Mouse (Mus musculus) heart, postnatal 0 days (tissue): ENCODE data around the gene Usp39.

Experiments
- CTCF ChIP-seq: IDR thresholded peaks from 2 replicates; pipeline ENCODE4 v1.5.1; 2016; ENCODE audit warnings: antibody characterized with exemption, control low read depth, low read depth
- EP300 ChIP-seq: IDR thresholded peaks from 2 replicates; pipeline ENCODE4 v1.6.1; 2016; ENCODE audit warnings: antibody characterized with exemption, low read depth

DNA sequence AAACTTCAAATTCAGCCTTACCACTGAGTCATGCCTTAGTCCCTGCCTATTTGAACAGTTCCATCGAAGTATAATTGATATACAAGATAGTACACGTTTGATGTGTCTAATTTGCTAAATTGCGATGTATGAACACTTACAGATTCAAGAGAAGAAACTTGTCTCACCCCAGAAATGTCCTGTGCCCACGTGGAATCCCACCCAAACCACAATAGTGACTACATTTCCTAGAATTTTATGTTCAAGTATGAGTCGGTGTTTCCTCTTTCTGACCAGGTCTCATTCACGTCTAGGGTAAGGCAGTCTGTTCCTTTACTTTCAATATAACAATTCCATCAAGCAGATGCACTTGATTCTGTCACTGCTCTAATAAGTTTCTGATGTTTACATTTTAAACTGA lies 649 bp upstream of the Usp39 start:
- TF ChIP-seq EP300 = no peak
- no peak for TF ChIP-seq CTCF
